ENCODE assay signal across 13 mouse cellular contexts in genomic region chr19:5306279-5306678, GRCm38 (mm10). TPM values are rescaled to one million over a fixed set of nuclear protein-coding genes. Genes with fewer than 3 reads are reported as not detected.
DNase-seq lines count a peak whose midpoint lies in the region; ATAC-seq and TF ChIP-seq lines count a peak whose summit lies in the region.
"Had no signal": no experiment of that assay in that cellular context is flagged by ENCODE, and none has a peak within 500 bp of the region (broad histone marks: within the 10 kb centered on the region; RNA-seq: fewer than 3 reads in every experiment).

No protein-coding gene starts in this region.

- ATAC-seq in kidney, postnatal 0 days (replicated peaks; ENCODE audit: low FRiP score, low read depth) = 0 out of 2 replicates have a peak, but pooled peaks have one; percentile 5
- no peak for ATAC-seq in granulocyte monocyte progenitor cell, adult 5-6 weeks (replicated peaks; ENCODE audit: poor library complexity, severe bottlenecking)

- H3K27me3 ChIP-seq in kidney, postnatal 0 days (ENCODE audit: insufficient read depth, low read length) = no peaks in the 10 kb centered on the region
- H3K27me3 ChIP-seq in spleen, adult 2 months (ENCODE audit: control insufficient read depth, insufficient read depth, low read length) = peaks cover 2% of the 10 kb centered on the region
- no peaks in the 10 kb centered on the region for H3K27me3 ChIP-seq in kidney, adult 2 months (replicated peaks; ENCODE audit: control insufficient read depth, insufficient read depth, low read length)

- TF ChIP-seq CTCF in kidney, postnatal 0 days (IDR thresholded peaks at IDR 0.05; ENCODE audit: low read depth) = peak; percentile 55
- TF ChIP-seq CTCF in spleen, adult 2 months (IDR thresholded peaks at IDR 0.05; ENCODE audit: extremely low read depth, insufficient read depth, insufficient read length, insufficient replicate concordance) = peak; percentile 8; the same call in 1 of the 2 replicates
- no peak; the same call in 1 of the 2 replicates for TF ChIP-seq CTCF in kidney, adult 2 months (conservative IDR thresholded peaks at IDR 0.05; ENCODE audit: insufficient read depth, insufficient read length, low read depth, low read length)

- H3K9ac ChIP-seq in kidney, postnatal 0 days (ENCODE audit: low read depth, low read length) = no peak overlapping the region
- H3K9ac ChIP-seq: heart, embryonic 15.5 days; limb, embryonic 15.5 days had no signal

- no peak for TF ChIP-seq POLR2A in spleen, adult 2 months (IDR thresholded peaks at IDR 0.05; ENCODE audit: low read depth, low read length)
- no peak for TF ChIP-seq POLR2A in kidney, adult 2 months (IDR thresholded peaks at IDR 0.05; ENCODE audit: low read depth, low read length)

- H3K27ac ChIP-seq in kidney, postnatal 0 days = no peak overlapping the region
- H3K27ac ChIP-seq in spleen, adult 2 months (ENCODE audit: insufficient read depth, low read length) = no peak overlapping the region
- no peak overlapping the region for H3K27ac ChIP-seq in kidney, adult 2 months (ENCODE audit: insufficient read depth, low read depth, low read length)
- H3K27ac ChIP-seq: heart, embryonic 15.5 days; limb, embryonic 15.5 days had no signal

- H3K36me3 ChIP-seq in kidney, postnatal 0 days (ENCODE audit: insufficient read depth, low read length) = no peaks in the 10 kb centered on the region
- no peaks in the 10 kb centered on the region for H3K36me3 ChIP-seq in spleen, adult 2 months (ENCODE audit: control insufficient read depth, insufficient read depth, low read length)
- no peaks in the 10 kb centered on the region for H3K36me3 ChIP-seq in kidney, adult 2 months (ENCODE audit: control insufficient read depth, insufficient read depth, low read length)
- H3K36me3 ChIP-seq: heart, embryonic 15.5 days had no signal

- peak; percentile 21 for DNase-seq in kidney, postnatal 0 days (ENCODE audit: low spot score)
- DNase-seq in kidney, adult 11 months = no peak
- DNase-seq in spleen, adult 2 months (ENCODE audit: low read depth in 1 of 2, low spot score in 2 of 2) = no peak
- no peak for DNase-seq in spleen, postnatal 10 days (ENCODE audit: low spot score in 2 of 2)
- peak; percentile 87 for DNase-seq in R1 (ENCODE audit: low read depth, low spot score)
- no peak for DNase-seq in kidney, adult 2 months
- DNase-seq: thymus, postnatal 14 days had no signal

- no peaks in the 10 kb centered on the region for H3K4me1 ChIP-seq in kidney, postnatal 0 days (replicated peaks; ENCODE audit: insufficient read depth, low read length)
- H3K4me1 ChIP-seq in spleen, adult 2 months (ENCODE audit: control insufficient read depth, insufficient read depth, insufficient read length) = peaks cover 2% of the 10 kb centered on the region; the same call in 1 of the 2 replicates
- H3K4me1 ChIP-seq in kidney, adult 2 months (ENCODE audit: control insufficient read depth, insufficient read depth, low read length) = no peaks in the 10 kb centered on the region

- WGBS in kidney, postnatal 0 days = 82% methylated on average over 6 of the region's 6 CpGs
- 85% methylated on average over 6 of the region's 6 CpGs for WGBS in spleen, adult 2 months
- WGBS in kidney, adult 2 months = 84% methylated on average over 6 of the region's 6 CpGs

- no peaks in the 10 kb centered on the region for H3K9me3 ChIP-seq in kidney, postnatal 0 days (replicated peaks; ENCODE audit: low read length)
- H3K9me3 ChIP-seq: heart, embryonic 15.5 days; limb, embryonic 15.5 days had no signal

- no peak overlapping the region for H3K4me2 ChIP-seq in kidney, postnatal 0 days (ENCODE audit: low read length)

- H3K4me3 ChIP-seq in kidney, postnatal 0 days (replicated peaks; ENCODE audit: low read depth, low read length) = no peak overlapping the region
- no peak overlapping the region for H3K4me3 ChIP-seq in spleen, adult 2 months (ENCODE audit: extremely low read depth, insufficient read depth, insufficient read length)
- H3K4me3 ChIP-seq in kidney, adult 2 months (ENCODE audit: insufficient read depth, low read depth, low read length) = no peak overlapping the region

RNA-seq across cellular contexts. Expression of gene Gal3st3, which starts 8.1 kb away (rescaled TPM):
- 2.2 and 2.7 TPM in 2 replicates for polyA plus RNA-seq in kidney, postnatal 0 days (2015; fragmentation: Nextera tagmentation; extraction: Ambion mirVana)
- polyA plus RNA-seq in spleen, adult 2 months (2012; rRNA removed) = 0.37 and 0.69 TPM in 2 replicates
- not detected in 2 replicates for total RNA-seq in granulocyte monocyte progenitor cell, adult 5-6 weeks (2014; fragmentation: Nextera tagmentation)
- total RNA-seq in granulocyte monocyte progenitor cell, adult 5-6 weeks (2017) = not detected in 2 replicates
- polyA plus RNA-seq in kidney, adult 2 months (2012; rRNA removed) = 0.28 and 0.43 TPM in 2 replicates

RNA-seq across cellular contexts. Expression of gene Sf3b2, which starts 11.0 kb away (rescaled TPM):
- 239 and 274 TPM in 2 replicates for polyA plus RNA-seq in kidney, postnatal 0 days (2015; fragmentation: Nextera tagmentation; extraction: Ambion mirVana)
- 117 and 144 TPM in 2 replicates for polyA plus RNA-seq in spleen, adult 2 months (2012; rRNA removed)
- total RNA-seq in granulocyte monocyte progenitor cell, adult 5-6 weeks (2014; fragmentation: Nextera tagmentation) = 177 and 181 TPM in 2 replicates
- 224 and 247 TPM in 2 replicates for total RNA-seq in granulocyte monocyte progenitor cell, adult 5-6 weeks (2017)
- polyA plus RNA-seq in kidney, adult 2 months (2012; rRNA removed) = 95.8 and 109 TPM in 2 replicates

RNA-seq across cellular contexts. Expression of gene Catsper1, which starts 29.3 kb away (rescaled TPM):
- not detected in 2 replicates for polyA plus RNA-seq in kidney, postnatal 0 days (2015; fragmentation: Nextera tagmentation; extraction: Ambion mirVana)
- polyA plus RNA-seq in spleen, adult 2 months (2012; rRNA removed) = not detected in 2 replicates
- total RNA-seq in granulocyte monocyte progenitor cell, adult 5-6 weeks (2014; fragmentation: Nextera tagmentation) = not detected in 2 replicates
- not detected in 2 replicates for total RNA-seq in granulocyte monocyte progenitor cell, adult 5-6 weeks (2017)
- polyA plus RNA-seq in kidney, adult 2 months (2012; rRNA removed) = 0.08 TPM in 1 of 2 replicates, not detected in the other
- total RNA-seq: adrenal gland, postnatal 4 days; layer of hippocampus, postnatal 14 days had no signal
- polyA plus RNA-seq: heart, embryonic 15.5 days; intestine, embryonic 14.5 days; limb, embryonic 15.5 days had no signal

RNA-seq across cellular contexts. Expression of gene Pacs1, which starts 33.4 kb away (rescaled TPM):
- polyA plus RNA-seq in kidney, postnatal 0 days (2015; fragmentation: Nextera tagmentation; extraction: Ambion mirVana) = 14.2 and 14.8 TPM in 2 replicates
- polyA plus RNA-seq in spleen, adult 2 months (2012; rRNA removed) = 35.0 and 44.5 TPM in 2 replicates
- total RNA-seq in granulocyte monocyte progenitor cell, adult 5-6 weeks (2014; fragmentation: Nextera tagmentation) = 13.5 and 22.1 TPM in 2 replicates
- total RNA-seq in granulocyte monocyte progenitor cell, adult 5-6 weeks (2017) = 6.5 and 8.0 TPM in 2 replicates
- polyA plus RNA-seq in kidney, adult 2 months (2012; rRNA removed) = 14.3 and 16.1 TPM in 2 replicates

RNA-seq across cellular contexts. Expression of gene Cst6, which starts 43.1 kb away (rescaled TPM):
- 0.29 and 1.5 TPM in 2 replicates for polyA plus RNA-seq in kidney, postnatal 0 days (2015; fragmentation: Nextera tagmentation; extraction: Ambion mirVana)
- polyA plus RNA-seq in spleen, adult 2 months (2012; rRNA removed) = 0.32 and 0.82 TPM in 2 replicates
- not detected in 2 replicates for total RNA-seq in granulocyte monocyte progenitor cell, adult 5-6 weeks (2014; fragmentation: Nextera tagmentation)
- total RNA-seq in granulocyte monocyte progenitor cell, adult 5-6 weeks (2017) = not detected in 2 replicates
- 0.52 and 1.5 TPM in 2 replicates for polyA plus RNA-seq in kidney, adult 2 months (2012; rRNA removed)

Comparison
In these comparisons a context has a peak if more than half of its experiments do, and no peak if none do; other contexts are left out.
1. DNase-seq: peak in kidney, postnatal 0 days (single experiment) and R1 (single experiment); none in kidney, adult 11 months (single experiment), spleen, adult 2 months (0 of 2), spleen, postnatal 10 days (0 of 2) and kidney, adult 2 months (single experiment).